Mouse (Mus musculus) C2C12 (cell line): Measurements from ENCODE around the gene Hrg. TPM values are rescaled to one million over a fixed set of nuclear protein-coding genes. Genes with fewer than 3 reads are reported as not detected.

Experiments
- H3K27me3 ChIP-seq: one replicate; pipeline ENCODE4 v1.6.1; 2011; ENCODE audit not compliant: control insufficient read depth, insufficient read depth, insufficient read length
- H3K36me3 ChIP-seq: one replicate; pipeline ENCODE4 v1.6.1; 2011; ENCODE audit not compliant: control insufficient read depth, insufficient read depth
- H3K4me3 ChIP-seq: one replicate; pipeline ENCODE4 v1.5.1; 2011; ENCODE audit warnings: mild to moderate bottlenecking, control low read depth; ENCODE audit not compliant: poor library complexity, insufficient read depth, severe bottlenecking
- H3K79me2 ChIP-seq: one replicate; pipeline ENCODE4 v1.6.1; 2011; ENCODE audit not compliant: control insufficient read depth, insufficient read depth
- H3K79me3 ChIP-seq: one replicate; pipeline ENCODE4 v1.6.1; 2011; ENCODE audit warnings: low read depth, control low read depth
- H3ac ChIP-seq: one replicate; pipeline ENCODE3; 2011; ENCODE audit warnings: low read depth; ENCODE audit not compliant: control insufficient read depth, insufficient read length
- CEBPB ChIP-seq: IDR thresholded peaks from one replicate; pipeline ENCODE4 v1.6.1; 2011; ENCODE audit warnings: low read depth, mild to moderate bottlenecking, control low read depth, moderate library complexity
- CTCF ChIP-seq: IDR thresholded peaks from one replicate; pipeline ENCODE4 v1.5.1; 2011; ENCODE audit not compliant: control insufficient read depth, insufficient read depth, insufficient read length
- FOSL1 ChIP-seq: IDR thresholded peaks from one replicate; pipeline ENCODE4 v1.8.0; 2011; ENCODE audit warnings: mild to moderate bottlenecking, low read length; ENCODE audit not compliant: poor library complexity, insufficient read depth, severe bottlenecking
- MAX ChIP-seq: IDR thresholded peaks from one replicate; pipeline ENCODE4 v1.6.1; 2011; ENCODE audit warnings: mild to moderate bottlenecking, control low read depth
- MYOD1 ChIP-seq: IDR thresholded peaks from one replicate; pipeline ENCODE4 v1.6.1; 2011; ENCODE audit warnings: low read depth; ENCODE audit not compliant: control insufficient read depth, insufficient read length
- MYOG ChIP-seq: IDR thresholded peaks from one replicate; pipeline ENCODE4 v1.6.1; 2011; ENCODE audit not compliant: control insufficient read depth, insufficient read length; ENCODE audit errors: extremely low read depth
- USF1 ChIP-seq: IDR thresholded peaks from one replicate; pipeline ENCODE4 v1.6.1; 2011; ENCODE audit warnings: low read depth, mild to moderate bottlenecking, control low read depth, moderate library complexity
- polyA plus RNA-seq: library from polyadenylated mRNA; unstranded; fragments of >200 nt; fragmentation: generic; extraction: Trizol; gene quantifications from one replicate; pipeline ENCODE4 v1.2.1, GENCODE M21; 2012; ENCODE audit warnings: missing spikeins

Gene Hrg
- polyA plus RNA-seq, 1 experiment = not detected

GRCm38 (mm10) chr16:22947371-22947770 lies 3.5 kb upstream of the Hrg start:
- Histone ChIP-seq H3ac (no peak overlapping the region), H3K27me3 (no peaks in the 10 kb centered on the region), H3K4me3 (no peak overlapping the region), H3K36me3 (no peaks in the 10 kb centered on the region), H3K79me2 (no peaks in the 10 kb centered on the region), H3K79me3 (no peaks in the 10 kb centered on the region)
- TF ChIP-seq MYOG = no peak
- TF ChIP-seq MYOD1 = no peak
- no peak for TF ChIP-seq CTCF
- TF ChIP-seq FOSL1 = no peak
- no peak for TF ChIP-seq CEBPB
- TF ChIP-seq MAX = no peak
- TF ChIP-seq USF1 = no peak

GRCm38 (mm10) chr16:22953069-22953468 lies 2.2 kb downstream of the Hrg start:
- Histone ChIP-seq H3K4me3 (no peak overlapping the region), H3K36me3 (no peaks in the 10 kb centered on the region), H3ac (no peak overlapping the region), H3K79me3 (no peaks in the 10 kb centered on the region), H3K27me3 (no peaks in the 10 kb centered on the region), H3K79me2 (no peaks in the 10 kb centered on the region)
- TF ChIP-seq USF1 (no peak), MYOD1 (no peak), CEBPB (no peak), FOSL1 (no peak), CTCF (no peak), MAX (no peak), MYOG (no peak)

- Histone ChIP-seq H3K79me2 (no peaks in the 10 kb centered on the region), H3ac (no peak overlapping the region), H3K4me3 (no peak overlapping the region), H3K36me3 (no peaks in the 10 kb centered on the region), H3K27me3 (no peaks in the 10 kb centered on the region), H3K79me3 (no peaks in the 10 kb centered on the region)
- TF ChIP-seq MAX = no peak
- TF ChIP-seq MYOG = no peak
- no peak for TF ChIP-seq CTCF
- no peak for TF ChIP-seq CEBPB
- no peak for TF ChIP-seq USF1
- TF ChIP-seq FOSL1 = no peak
- TF ChIP-seq MYOD1 = no peak
These were observed 4.7 kb downstream of the Hrg start for GRCm38 (mm10) chr16:22955397-22956084.

- Histone ChIP-seq H3ac (no peak overlapping the region), H3K36me3 (no peaks in the 10 kb centered on the region), H3K79me3 (no peaks in the 10 kb centered on the region), H3K27me3 (no peaks in the 10 kb centered on the region), H3K79me2 (no peaks in the 10 kb centered on the region), H3K4me3 (no peak overlapping the region)
- TF ChIP-seq FOSL1 (no peak), CTCF (no peak), MYOD1 (no peak), MYOG (no peak), USF1 (no peak), MAX (no peak), CEBPB (no peak)
These were observed 5.2 kb downstream of the Hrg start for GRCm38 (mm10) chr16:22956085-22956439.

- H3ac ChIP-seq = no peak overlapping the region
- no peaks in the 10 kb centered on the region for H3K27me3 ChIP-seq
- H3K79me2 ChIP-seq = no peaks in the 10 kb centered on the region
- H3K4me3 ChIP-seq = no peak overlapping the region
- TF ChIP-seq CEBPB = no peak
- TF ChIP-seq FOSL1 = no peak
- TF ChIP-seq USF1 = no peak
- TF ChIP-seq MAX = no peak
- no peak for TF ChIP-seq MYOG
- no peak for TF ChIP-seq MYOD1
- no peak for TF ChIP-seq CTCF
- no peaks in the 10 kb centered on the region for H3K79me3 ChIP-seq
- no peaks in the 10 kb centered on the region for H3K36me3 ChIP-seq
These were observed 10.2 kb downstream of the Hrg start for GRCm38 (mm10) chr16:22961073-22961472.
